Mouse (Mus musculus): ENCODE measurements around the gene Gm45837.

DNA sequence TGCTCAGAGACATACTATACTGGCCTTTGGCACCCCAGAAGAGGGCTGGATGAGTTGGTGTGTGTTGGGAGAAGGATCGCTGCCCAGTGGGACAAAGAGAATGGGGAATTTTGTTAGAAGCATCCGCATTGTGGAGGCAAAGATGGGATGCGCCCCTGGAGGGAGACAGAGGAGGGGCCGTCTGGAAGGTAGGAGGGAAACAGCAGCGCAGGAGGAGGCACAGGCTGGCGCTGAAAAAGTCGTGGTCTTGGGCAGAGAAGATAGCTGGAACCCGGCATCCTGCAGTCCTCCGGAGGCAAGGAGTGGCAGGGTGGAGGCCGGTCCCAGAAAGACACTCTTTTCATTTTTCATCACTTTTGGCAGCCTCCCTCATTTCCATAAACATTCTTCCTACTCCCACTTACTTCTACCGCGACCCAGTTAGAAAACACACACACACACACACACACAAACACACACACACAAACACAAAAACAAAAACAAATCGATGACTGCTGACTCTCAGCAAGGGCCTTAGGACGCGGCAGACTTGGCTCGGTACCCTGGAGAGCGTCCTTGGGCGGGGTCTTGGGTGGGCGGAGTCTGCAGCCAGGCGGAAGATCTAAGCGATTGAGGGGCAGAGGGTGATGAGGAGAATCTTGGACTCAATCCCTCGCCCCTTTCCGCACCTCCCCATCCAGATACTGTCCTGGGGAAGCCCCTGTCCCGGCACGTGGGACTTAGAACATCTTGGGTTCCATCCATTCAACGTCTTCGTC, 8.5 kb downstream of the Gm45837 start:
- no peak for TF ChIP-seq CTCF (IDR thresholded peaks at IDR 0.05; ENCODE audit: control insufficient read depth, insufficient read depth, insufficient replicate concordance, low read depth, low read length)
- TF ChIP-seq POLR2A (IDR thresholded peaks at IDR 0.05; ENCODE audit: control insufficient read depth, low read depth, low read length): no peak

Measured in testis, adult 2 months (tissue).